Mouse (Mus musculus): ENCODE data around the gene Sesn2. TPM values are rescaled to one million over a fixed set of nuclear protein-coding genes. Genes with fewer than 3 reads are reported as not detected.

Gene Sesn2
- total and polyA plus RNA-seq, 2 experiments from 2014 or later: 5.2 to 6.2 TPM

GRCm38 (mm10) chr4:132454216-132454615 is 56.1 kb downstream of the Sesn2 start:
- H3K36me3 ChIP-seq (replicated peaks; ENCODE audit: control insufficient read depth, insufficient read depth, low read length): peaks cover 17% of the 10 kb centered on the region
- H3K4me1 ChIP-seq (ENCODE audit: control insufficient read depth, insufficient read depth): no peaks in the 10 kb centered on the region
- H3K9ac ChIP-seq (replicated peaks; ENCODE audit: low read depth, low read length): no peak overlapping the region
- no peak for DNase-seq (ENCODE audit: low spot score)
- no peaks in the 10 kb centered on the region for H3K27me3 ChIP-seq (ENCODE audit: control insufficient read depth, insufficient read depth, low read length)
- H3K4me3 ChIP-seq (ENCODE audit: low read depth, low read length): no peak overlapping the region
- no peak overlapping the region for H3K27ac ChIP-seq (ENCODE audit: low read depth)
- H3K4me2 ChIP-seq (ENCODE audit: low read depth, low read length): no peak overlapping the region
- H3K9me3 ChIP-seq (replicated peaks; ENCODE audit: control insufficient read depth, low read length): no peaks in the 10 kb centered on the region
- TF ChIP-seq EP300 (IDR thresholded peaks at IDR 0.05; ENCODE audit: low read depth) (no peak), CTCF (IDR thresholded peaks at IDR 0.05; ENCODE audit: low read depth) (no peak)
- no peak for ATAC-seq (ENCODE audit: insufficient read depth, low read depth)
- WGBS: 78% methylated on average over 6 of the region's 6 CpGs

- Histone ChIP-seq H3K4me3 (ENCODE audit: low read depth, low read length) (no peak overlapping the region), H3K4me2 (ENCODE audit: low read depth, low read length) (no peak overlapping the region), H3K9me3 (replicated peaks; ENCODE audit: control insufficient read depth, low read length) (no peaks in the 10 kb centered on the region), H3K4me1 (ENCODE audit: control insufficient read depth, insufficient read depth) (no peaks in the 10 kb centered on the region), H3K36me3 (replicated peaks; ENCODE audit: control insufficient read depth, insufficient read depth, low read length) (no peaks in the 10 kb centered on the region), H3K27me3 (ENCODE audit: control insufficient read depth, insufficient read depth, low read length) (no peaks in the 10 kb centered on the region), H3K27ac (ENCODE audit: low read depth) (no peak overlapping the region), H3K9ac (replicated peaks; ENCODE audit: low read depth, low read length) (no peak overlapping the region)
- no peak for DNase-seq (ENCODE audit: low spot score)
- WGBS: 82% methylated on average over 3 of the region's 3 CpGs
- no peak for ATAC-seq (ENCODE audit: insufficient read depth, low read depth)
- TF ChIP-seq EP300 (IDR thresholded peaks at IDR 0.05; ENCODE audit: low read depth) (no peak), CTCF (IDR thresholded peaks at IDR 0.05; ENCODE audit: low read depth) (no peak)
These were observed 60.5 kb downstream of the Sesn2 start for GRCm38 (mm10) chr4:132449778-132450177.

- no peak overlapping the region for H3K4me2 ChIP-seq (ENCODE audit: low read depth, low read length)
- peaks cover 11% of the 10 kb centered on the region for H3K9me3 ChIP-seq (replicated peaks; ENCODE audit: control insufficient read depth, low read length)
- no peak overlapping the region for H3K4me3 ChIP-seq (ENCODE audit: low read depth, low read length)
- H3K27me3 ChIP-seq (ENCODE audit: control insufficient read depth, insufficient read depth, low read length): no peaks in the 10 kb centered on the region
- H3K36me3 ChIP-seq (replicated peaks; ENCODE audit: control insufficient read depth, insufficient read depth, low read length): no peaks in the 10 kb centered on the region
- no peak for ATAC-seq (ENCODE audit: insufficient read depth, low read depth)
- H3K27ac ChIP-seq (ENCODE audit: low read depth): no peak overlapping the region
- WGBS: 57% methylated on average over 12 of the region's 12 CpGs
- no peak for TF ChIP-seq EP300 (IDR thresholded peaks at IDR 0.05; ENCODE audit: low read depth)
- no peak for TF ChIP-seq CTCF (IDR thresholded peaks at IDR 0.05; ENCODE audit: low read depth)
- no peaks in the 10 kb centered on the region for H3K4me1 ChIP-seq (ENCODE audit: control insufficient read depth, insufficient read depth)
- DNase-seq (ENCODE audit: low spot score): no peak
- H3K9ac ChIP-seq (replicated peaks; ENCODE audit: low read depth, low read length): no peak overlapping the region
These were observed 64.2 kb downstream of the Sesn2 start for GRCm38 (mm10) chr4:132446105-132446504.

- DNase-seq (ENCODE audit: low spot score) (no peak), ATAC-seq (ENCODE audit: insufficient read depth, low read depth) (no peak)
- Histone ChIP-seq H3K27ac (ENCODE audit: low read depth) (no peak overlapping the region), H3K36me3 (replicated peaks; ENCODE audit: control insufficient read depth, insufficient read depth, low read length) (no peaks in the 10 kb centered on the region), H3K9ac (replicated peaks; ENCODE audit: low read depth, low read length) (no peak overlapping the region), H3K9me3 (replicated peaks; ENCODE audit: control insufficient read depth, low read length) (peaks cover 11% of the 10 kb centered on the region), H3K4me2 (ENCODE audit: low read depth, low read length) (no peak overlapping the region), H3K27me3 (ENCODE audit: control insufficient read depth, insufficient read depth, low read length) (no peaks in the 10 kb centered on the region), H3K4me1 (ENCODE audit: control insufficient read depth, insufficient read depth) (no peaks in the 10 kb centered on the region), H3K4me3 (ENCODE audit: low read depth, low read length) (no peak overlapping the region)
- WGBS: 80% methylated on average over 8 of the region's 8 CpGs
- TF ChIP-seq CTCF (IDR thresholded peaks at IDR 0.05; ENCODE audit: low read depth): no peak
- TF ChIP-seq EP300 (IDR thresholded peaks at IDR 0.05; ENCODE audit: low read depth): no peak
These were observed 65.8 kb downstream of the Sesn2 start for GRCm38 (mm10) chr4:132444516-132444915.

Other genes with a start within 250 kb of the Sesn2 start
- 7.6 and 12.4 TPM in 2 replicates for gene Gmeb1, start 248.9 kb downstream of the Sesn2 start, total RNA-seq (2014; rRNA removed; ENCODE audit: low replicate concordance)
- gene Gmeb1, start 248.9 kb downstream of the Sesn2 start, polyA plus RNA-seq (2015; fragmentation: Nextera tagmentation; extraction: Ambion mirVana): 16.4 and 17.0 TPM in 2 replicates
- 7.5 and 8.4 TPM in 2 replicates for gene Taf12, start 236.1 kb downstream of the Sesn2 start, total RNA-seq (2014; rRNA removed; ENCODE audit: low replicate concordance)
- gene Taf12, start 236.1 kb downstream of the Sesn2 start, polyA plus RNA-seq (2015; fragmentation: Nextera tagmentation; extraction: Ambion mirVana): 30.5 and 34.2 TPM in 2 replicates
- gene Rab42, start 207.1 kb downstream of the Sesn2 start, total RNA-seq (2014; rRNA removed; ENCODE audit: low replicate concordance): 1.2 TPM in 1 of 2 replicates, not detected in the other
- gene Rab42, start 207.1 kb downstream of the Sesn2 start, polyA plus RNA-seq (2015; fragmentation: Nextera tagmentation; extraction: Ambion mirVana): 2.9 and 3.9 TPM in 2 replicates
- gene Trnau1ap, start 181.0 kb downstream of the Sesn2 start, total RNA-seq (2014; rRNA removed; ENCODE audit: low replicate concordance): 51.3 and 69.0 TPM in 2 replicates
- gene Trnau1ap, start 181.0 kb downstream of the Sesn2 start, polyA plus RNA-seq (2015; fragmentation: Nextera tagmentation; extraction: Ambion mirVana): 63.2 and 65.1 TPM in 2 replicates
- 20.6 and 20.8 TPM in 2 replicates for gene Rcc1, start 156.9 kb downstream of the Sesn2 start, total RNA-seq (2014; rRNA removed; ENCODE audit: low replicate concordance)
- 17.1 and 18.6 TPM in 2 replicates for gene Rcc1, start 156.9 kb downstream of the Sesn2 start, polyA plus RNA-seq (2015; fragmentation: Nextera tagmentation; extraction: Ambion mirVana)
- 4.4 and 9.5 TPM in 2 replicates for gene Phactr4, start 88.0 kb downstream of the Sesn2 start, total RNA-seq (2014; rRNA removed; ENCODE audit: low replicate concordance)
- gene Phactr4, start 88.0 kb downstream of the Sesn2 start, polyA plus RNA-seq (2015; fragmentation: Nextera tagmentation; extraction: Ambion mirVana): 9.3 and 10.0 TPM in 2 replicates
- 6.6 TPM in 2 replicates for gene Med18, start 46.6 kb downstream of the Sesn2 start, total RNA-seq (2014; rRNA removed; ENCODE audit: low replicate concordance)
- 10.2 TPM in 2 replicates for gene Med18, start 46.6 kb downstream of the Sesn2 start, polyA plus RNA-seq (2015; fragmentation: Nextera tagmentation; extraction: Ambion mirVana)
- 340 and 524 TPM in 2 replicates for gene Atpif1, start 23.2 kb upstream of the Sesn2 start, total RNA-seq (2014; rRNA removed; ENCODE audit: low replicate concordance)
- 2,178 and 2,289 TPM in 2 replicates for gene Atpif1, start 23.2 kb upstream of the Sesn2 start, polyA plus RNA-seq (2015; fragmentation: Nextera tagmentation; extraction: Ambion mirVana)
- gene Dnajc8, start 25.0 kb upstream of the Sesn2 start, total RNA-seq (2014; rRNA removed; ENCODE audit: low replicate concordance): 64.0 and 104 TPM in 2 replicates
- gene Dnajc8, start 25.0 kb upstream of the Sesn2 start, polyA plus RNA-seq (2015; fragmentation: Nextera tagmentation; extraction: Ambion mirVana): 94.1 and 96.2 TPM in 2 replicates
- 0.08 and 1.5 TPM in 2 replicates for gene Ptafr, start 53.6 kb upstream of the Sesn2 start, total RNA-seq (2014; rRNA removed; ENCODE audit: low replicate concordance)
- 0.61 and 0.71 TPM in 2 replicates for gene Ptafr, start 53.6 kb upstream of the Sesn2 start, polyA plus RNA-seq (2015; fragmentation: Nextera tagmentation; extraction: Ambion mirVana)
- gene Eya3, start 128.5 kb upstream of the Sesn2 start, total RNA-seq (2014; rRNA removed; ENCODE audit: low replicate concordance): 22.7 and 54.6 TPM in 2 replicates
- gene Eya3, start 128.5 kb upstream of the Sesn2 start, polyA plus RNA-seq (2015; fragmentation: Nextera tagmentation; extraction: Ambion mirVana): 14.0 and 14.5 TPM in 2 replicates
- gene Xkr8, start 222.0 kb upstream of the Sesn2 start, total RNA-seq (2014; rRNA removed; ENCODE audit: low replicate concordance): 0.53 and 0.54 TPM in 2 replicates
- gene Xkr8, start 222.0 kb upstream of the Sesn2 start, polyA plus RNA-seq (2015; fragmentation: Nextera tagmentation; extraction: Ambion mirVana): 2.1 and 3.0 TPM in 2 replicates
- 0.11 and 2.6 TPM in 2 replicates for gene Smpdl3b, start 246.8 kb upstream of the Sesn2 start, total RNA-seq (2014; rRNA removed; ENCODE audit: low replicate concordance)
- gene Smpdl3b, start 246.8 kb upstream of the Sesn2 start, polyA plus RNA-seq (2015; fragmentation: Nextera tagmentation; extraction: Ambion mirVana): 1.7 TPM in 2 replicates